1 mouse cellular context compared by ENCODE assay signal in the genomic region with DNA sequence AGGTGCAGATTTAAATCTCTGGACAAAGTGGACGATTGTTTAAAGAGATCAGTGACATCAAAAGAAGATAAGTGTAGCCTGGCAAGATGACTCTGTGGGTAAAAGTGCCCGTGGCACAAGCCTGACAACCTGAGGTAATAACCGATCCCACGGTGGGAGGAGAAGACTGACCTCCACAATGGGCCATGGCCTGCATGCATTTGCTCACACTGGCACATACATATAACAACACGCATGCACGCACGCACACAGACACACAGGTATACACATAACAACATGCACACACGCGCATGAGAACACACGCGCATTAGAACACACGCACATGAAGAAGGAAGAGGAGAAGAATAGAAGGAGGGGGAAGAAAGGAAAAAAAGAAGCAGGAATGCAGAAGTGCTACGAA.
TF ChIP-seq lines count a peak whose summit lies in the region.

No protein-coding gene starts in this region.

TF ChIP-seq in MEL, 35 proteins besides CTCF, POLR2A, EP300 and RAD21:
- TF ChIP-seq HCFC1 (IDR thresholded peaks at IDR 0.05; ENCODE audit: low read depth, low read length), result no peak
- no peak for TF ChIP-seq GATA1 (IDR thresholded peaks at IDR 0.05; ENCODE audit: low read depth, low read length)
- TF ChIP-seq ETS1 (IDR thresholded peaks at IDR 0.05; ENCODE audit: low read depth, low read length), result no peak
- no peak for TF ChIP-seq MAZ (IDR thresholded peaks at IDR 0.05; ENCODE audit: low read depth, low read length)
- no peak for TF ChIP-seq MAX (IDR thresholded peaks at IDR 0.05; ENCODE audit: low read length)
- TF ChIP-seq TAL1 (IDR thresholded peaks at IDR 0.05; ENCODE audit: low read length), result no peak
- no peak for TF ChIP-seq POLR2AphosphoS5 (IDR thresholded peaks at IDR 0.05; ENCODE audit: borderline replicate concordance, low read depth, low read length)
- no peak for TF ChIP-seq USF2 (IDR thresholded peaks at IDR 0.05; ENCODE audit: borderline replicate concordance in 1 of 2, insufficient read depth in 1 of 2, low read depth in 1 of 2, low read length in 2 of 2)
